Mouse (Mus musculus) gastrocnemius, postnatal 25 days (tissue): ENCODE data around the gene Tgfbr3. TPM values are rescaled to one million over a fixed set of nuclear protein-coding genes. Genes with fewer than 3 reads are reported as not detected.
"Not testable (repeated sequence)": the region's sequence is repeated elsewhere in the genome, so short reads cannot be mapped to it uniquely, and the experiment has no call there.

ENCODE experiments used
- DNase-seq: peaks from one replicate; pipeline ENCODE4 v3.0.0; 2022
- total RNA-seq, 2 experiments: library from RNA; stranded (reverse); gene quantifications; 1 replicate in 1 of 2; 2 replicates in 1 of 2; pipeline ENCODE4 v1.2.3; 2021

Tgfbr3 gene
- total RNA-seq, 2 experiments from 2014 or later = 13.6 to 20.1 TPM

DNA sequence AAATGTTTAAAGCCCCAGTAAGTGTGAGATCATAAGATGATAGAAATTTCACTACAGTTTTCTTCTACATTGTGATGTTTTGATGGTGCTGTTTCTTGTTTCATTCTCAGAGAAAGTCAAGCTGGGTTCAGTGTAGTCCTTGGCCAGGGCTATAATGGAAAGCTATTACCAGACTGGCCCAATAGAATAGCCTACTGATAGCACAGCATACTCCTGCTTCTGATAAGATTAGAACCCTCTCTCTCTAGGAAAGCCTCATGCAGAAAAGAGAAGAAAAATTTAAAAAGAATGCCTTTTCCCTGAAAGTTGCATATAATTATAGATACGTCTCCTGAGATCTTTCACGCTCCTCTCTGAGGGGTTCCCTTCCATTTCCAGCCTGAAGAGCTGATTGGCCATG is 46.0 kb downstream of the Tgfbr3 start:
- DNase-seq = no peak

- no peak for DNase-seq
Measured at GRCm38 (mm10) chr5:107242993-107243392, 46.4 kb downstream of the Tgfbr3 start.

GRCm38 (mm10) chr5:107240276-107240675 is 49.2 kb downstream of the Tgfbr3 start:
- DNase-seq = no peak

DNA sequence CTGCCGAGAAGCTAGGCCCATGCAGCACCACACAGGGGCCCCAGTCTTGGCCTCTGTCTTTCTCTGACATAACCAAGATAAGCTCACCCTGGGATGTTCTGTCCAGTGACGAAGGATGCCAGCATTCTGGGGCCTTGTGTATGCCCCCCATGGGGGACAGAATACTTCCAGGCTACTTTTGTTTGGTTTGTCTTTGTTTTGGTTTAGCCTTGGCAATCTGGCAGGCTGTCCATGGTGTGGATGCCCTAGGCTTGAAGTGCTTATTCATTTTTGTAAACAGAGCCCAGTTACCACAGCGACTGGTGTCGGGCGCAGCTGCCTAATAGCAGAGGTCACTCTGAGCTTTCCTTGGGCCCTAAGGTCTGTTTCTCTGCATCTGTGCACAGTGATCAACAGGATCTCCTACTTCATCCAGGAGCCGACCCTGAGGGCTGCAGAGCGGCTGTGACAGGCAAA is 51.4 kb downstream of the Tgfbr3 start:
- peak; percentile 41 for DNase-seq

- no peak for DNase-seq
Measured at GRCm38 (mm10) chr5:107236975-107237374, 52.5 kb downstream of the Tgfbr3 start.

- DNase-seq = no peak
Measured at GRCm38 (mm10) chr5:107236039-107236438, 53.4 kb downstream of the Tgfbr3 start.

DNA sequence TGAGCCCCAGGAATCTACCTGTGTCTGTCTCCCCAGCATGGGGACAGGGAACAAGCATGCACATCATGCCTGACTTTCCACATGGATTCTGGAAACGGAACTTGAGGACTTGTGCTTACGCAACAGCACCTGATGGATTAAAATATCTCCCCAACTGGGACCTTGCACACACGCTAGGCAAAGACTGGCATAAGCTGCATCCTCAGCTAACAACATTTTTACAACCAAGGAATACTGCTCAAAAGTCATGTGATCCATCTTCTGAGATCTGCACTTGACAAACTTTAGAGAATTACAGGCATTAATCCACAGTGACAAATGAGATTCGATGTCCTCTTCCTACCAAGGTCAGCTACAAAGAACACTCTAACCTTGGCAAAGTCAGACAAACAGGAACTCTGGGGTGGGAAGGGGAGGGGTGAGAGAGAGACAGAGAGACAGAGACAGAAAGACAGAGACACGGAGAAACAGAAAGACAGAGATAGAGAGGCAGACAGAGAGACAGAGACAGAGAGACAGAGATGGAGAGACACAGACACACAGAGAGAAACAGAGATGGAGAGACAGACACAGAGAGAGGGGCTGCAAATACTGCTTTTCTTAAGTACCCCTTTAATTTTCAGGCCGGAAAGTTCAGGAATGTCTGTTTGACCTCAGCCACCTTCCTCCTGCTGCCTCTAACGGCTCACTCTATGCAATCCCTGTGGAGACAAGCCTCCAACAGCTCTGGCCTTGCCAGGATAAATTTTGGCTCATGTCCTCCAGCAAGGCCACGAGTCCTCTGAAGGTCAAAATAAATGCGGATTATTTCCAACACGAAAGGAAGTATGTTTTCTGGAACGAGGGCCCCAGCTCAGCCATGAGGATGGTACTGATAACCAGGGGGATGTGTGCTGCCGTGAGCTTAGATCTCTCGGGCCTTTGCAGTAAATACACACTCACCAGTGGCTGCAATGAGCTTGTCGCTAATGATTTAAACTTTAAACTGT is 55.8 kb downstream of the Tgfbr3 start:
- DNase-seq = peak; percentile 49

- DNase-seq = no peak
Measured at GRCm38 (mm10) chr5:107230189-107230588, 59.2 kb downstream of the Tgfbr3 start.

GRCm38 (mm10) chr5:107229037-107229436 is 60.4 kb downstream of the Tgfbr3 start:
- DNase-seq = no peak

GRCm38 (mm10) chr5:107227580-107227979 is 61.8 kb downstream of the Tgfbr3 start:
- DNase-seq = no peak

- DNase-seq = no peak
Measured at GRCm38 (mm10) chr5:107224820-107225417, 64.5 kb downstream of the Tgfbr3 start.

DNA sequence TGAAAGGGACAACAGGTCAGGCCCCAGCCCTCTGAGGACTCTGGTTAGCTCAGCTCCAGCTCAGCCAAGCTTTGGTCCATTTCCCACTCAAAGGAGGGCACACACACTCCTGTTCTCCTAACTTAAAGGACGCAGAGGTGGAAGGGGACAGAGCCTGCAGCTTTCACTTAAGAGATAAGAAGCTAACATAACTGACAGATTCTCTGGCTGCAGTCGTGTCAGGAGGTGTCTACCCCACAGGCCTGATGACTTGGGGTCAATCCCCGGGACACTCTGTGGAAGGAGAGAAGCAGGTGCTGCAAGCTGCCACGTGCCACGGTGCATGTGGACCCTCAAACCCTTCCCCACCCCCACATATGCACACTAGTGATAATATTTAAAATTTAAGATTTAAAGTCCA is 65.3 kb downstream of the Tgfbr3 start:
- no peak for DNase-seq

DNA sequence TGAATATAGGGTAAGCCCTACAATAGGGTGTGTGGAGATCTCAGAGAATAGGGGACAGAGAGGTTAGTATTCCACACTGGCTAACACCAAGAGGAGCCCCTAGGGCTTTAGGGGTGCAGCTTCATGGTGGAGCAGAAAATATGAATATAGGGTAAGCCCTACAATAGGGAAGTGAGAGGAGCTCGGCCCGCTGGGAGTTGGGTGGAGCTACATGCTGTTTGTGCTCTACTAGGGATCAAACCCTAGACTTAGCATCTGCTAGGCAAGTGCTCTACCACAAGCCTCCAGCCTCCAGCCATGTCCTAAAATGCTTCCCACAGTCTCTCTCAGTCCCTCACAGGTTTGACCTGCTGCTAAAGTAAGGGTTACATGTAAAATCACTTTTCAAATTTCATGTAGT is 65.9 kb downstream of the Tgfbr3 start:
- not testable (repeated sequence) for DNase-seq

DNA sequence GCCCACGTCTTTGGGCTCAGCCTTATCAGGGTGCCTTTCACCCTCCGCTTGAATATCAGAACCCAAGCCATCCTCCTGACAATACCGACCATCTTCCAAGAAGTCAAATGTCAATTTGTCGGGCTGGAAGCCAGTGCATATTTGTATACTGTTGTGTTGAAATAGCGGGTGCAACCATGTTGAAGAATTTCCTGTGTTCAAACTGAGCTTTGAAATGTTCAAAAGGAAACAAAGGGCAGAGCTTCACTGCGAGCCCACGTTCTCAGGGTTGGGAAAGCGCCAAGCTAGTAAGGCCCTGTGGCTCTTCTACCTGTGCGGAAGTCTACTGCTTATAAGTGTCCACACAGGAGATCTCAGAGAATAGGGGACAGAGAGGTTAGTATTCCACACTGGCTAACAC is 66.4 kb downstream of the Tgfbr3 start:
- no peak for DNase-seq

GRCm38 (mm10) chr5:107222670-107223005 is 66.8 kb downstream of the Tgfbr3 start:
- DNase-seq = no peak

GRCm38 (mm10) chr5:107221892-107222669 is 67.3 kb downstream of the Tgfbr3 start:
- DNase-seq = no peak

- DNase-seq = no peak
Measured at GRCm38 (mm10) chr5:107220936-107221335, 68.5 kb downstream of the Tgfbr3 start.

DNA sequence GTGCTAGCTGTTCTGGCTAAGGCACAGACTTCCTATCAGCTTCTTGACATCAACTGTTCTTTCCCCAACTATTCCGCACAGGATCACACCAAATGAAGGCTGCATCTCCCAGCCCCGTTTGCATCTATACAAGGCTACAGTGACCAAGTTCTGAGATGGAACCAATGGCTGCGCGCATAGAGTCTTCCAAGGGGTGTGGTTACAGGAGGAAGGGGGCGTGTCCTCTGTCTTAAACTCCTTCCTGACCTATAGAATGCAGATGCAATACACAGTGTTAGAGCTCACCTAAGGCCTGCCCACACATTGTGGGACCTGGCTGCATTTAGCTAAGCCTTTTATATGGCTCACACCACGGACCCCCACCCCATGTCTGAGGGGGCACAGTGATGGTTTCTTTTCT is 69.5 kb downstream of the Tgfbr3 start:
- DNase-seq = no peak

- no peak for DNase-seq
Measured at GRCm38 (mm10) chr5:107219318-107219717, 70.1 kb downstream of the Tgfbr3 start.

DNA sequence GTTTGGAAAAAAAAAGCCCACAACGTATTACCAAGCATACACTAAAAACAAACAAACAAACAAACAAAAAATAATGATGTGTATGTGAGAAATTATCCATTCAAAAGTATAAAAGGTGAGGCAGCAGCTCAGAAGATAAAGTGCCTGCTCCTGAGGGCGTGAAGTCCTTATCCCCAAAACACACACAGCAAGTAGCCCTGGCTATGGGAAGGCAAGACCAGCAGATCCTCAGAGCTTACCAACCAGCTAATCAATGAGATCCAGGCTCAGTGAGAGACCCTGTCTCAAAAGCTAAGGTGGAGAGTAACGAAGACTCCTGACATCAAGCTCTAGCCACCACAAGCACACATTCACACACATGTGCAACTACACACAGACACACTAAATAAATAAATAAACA is 70.8 kb downstream of the Tgfbr3 start:
- no peak for DNase-seq

DNA sequence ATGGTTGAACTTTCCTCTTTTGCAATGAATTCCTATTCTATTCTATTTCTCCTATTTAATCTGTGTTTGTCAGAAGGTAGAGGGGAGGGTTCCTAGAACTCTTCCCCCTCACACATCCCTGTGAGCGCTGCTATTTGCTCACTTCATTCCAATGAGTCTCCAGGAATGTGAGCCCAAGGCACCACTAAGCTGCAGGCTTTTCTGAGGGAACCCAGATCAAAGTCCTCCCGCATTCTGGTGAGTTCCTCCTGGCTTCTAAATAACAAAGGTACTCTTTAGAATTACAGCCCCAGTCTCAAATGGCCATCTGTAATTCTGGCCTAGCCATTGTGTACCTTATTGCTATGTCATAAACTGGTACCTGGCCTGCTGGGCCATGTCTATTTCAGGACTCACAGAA is 72.3 kb downstream of the Tgfbr3 start:
- DNase-seq = no peak

DNA sequence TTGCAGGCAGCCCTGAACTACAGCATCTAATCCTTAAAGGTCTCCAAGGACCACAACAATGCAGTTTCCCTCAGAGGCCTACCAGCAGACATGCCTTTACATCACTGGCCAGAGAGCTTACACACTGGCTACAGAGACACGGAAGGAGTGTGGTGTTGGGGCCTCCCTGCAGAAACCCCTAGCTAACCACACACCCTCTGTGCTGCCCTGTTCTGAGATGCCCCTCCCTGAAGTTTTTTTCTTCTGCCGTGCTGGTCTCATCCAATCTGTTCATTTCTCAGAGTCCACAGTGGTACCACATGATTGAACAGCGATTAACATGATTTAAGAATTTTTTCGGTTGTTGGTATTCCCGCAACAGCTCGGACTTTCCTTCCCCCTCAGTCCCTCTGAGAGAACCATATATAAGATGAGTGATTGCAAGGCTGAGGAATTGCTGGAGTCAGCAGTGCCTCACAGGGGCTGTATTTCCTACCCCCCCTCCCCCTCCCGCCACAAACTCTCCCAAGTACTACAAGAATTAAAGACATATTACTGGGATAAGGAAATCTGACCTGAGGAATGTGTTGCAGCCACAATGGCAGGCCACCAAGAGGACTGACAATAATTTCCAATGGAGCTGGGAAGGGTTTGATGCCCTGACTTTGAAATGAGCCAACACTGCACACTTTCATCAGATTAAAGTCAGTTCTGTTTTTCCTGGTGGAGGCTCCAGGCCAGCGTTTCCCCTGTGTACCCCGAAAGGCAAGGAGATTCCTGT is 75.9 kb downstream of the Tgfbr3 start:
- DNase-seq = no peak
